25 mouse cellular contexts compared by ENCODE assay signal in genomic region chr9:103038705-103039104, GRCm38 (mm10).
"Had no signal": no experiment of that assay in that cellular context is flagged by ENCODE, and none has a peak within 500 bp of the region (broad histone marks: within the 10 kb centered on the region; RNA-seq: fewer than 3 reads in every experiment).

No protein-coding gene starts in this region.

- ATAC-seq: hindbrain, postnatal 0 days had no signal

- H3K4me2 ChIP-seq: heart, embryonic 11.5 days; heart, embryonic 13.5 days; heart, embryonic 15.5 days; hindbrain, embryonic 13.5 days; hindbrain, embryonic 15.5 days; limb, embryonic 12.5 days; liver, embryonic 11.5 days; liver, embryonic 13.5 days; liver, embryonic 15.5 days had no signal

- H3K27me3 ChIP-seq: heart, embryonic 15.5 days; hindbrain, embryonic 13.5 days; hindbrain, embryonic 15.5 days; limb, embryonic 12.5 days; liver, embryonic 13.5 days; liver, embryonic 15.5 days had no signal

- H3K9ac ChIP-seq: heart, embryonic 13.5 days; heart, embryonic 15.5 days; hindbrain, embryonic 13.5 days; hindbrain, embryonic 15.5 days; limb, embryonic 12.5 days; liver, embryonic 13.5 days; liver, embryonic 15.5 days had no signal

- H3K4me1 ChIP-seq: heart, embryonic 13.5 days; hindbrain, embryonic 13.5 days; hindbrain, embryonic 15.5 days; limb, embryonic 10.5 days; limb, embryonic 12.5 days; liver, embryonic 13.5 days; liver, embryonic 15.5 days had no signal

- DNase-seq: gastrocnemius, postnatal 14 days; gastrocnemius, postnatal 36 days; heart, adult 11 months; heart, adult 2 months; heart, postnatal 14 days; heart, postnatal 36 days; kidney, adult 18-20 months; kidney, adult 8-10 months; kidney, postnatal 10 days; kidney, postnatal 25 days; kidney, postnatal 4 days; liver; liver, embryonic 13.5 days had no signal

- H3K9me3 ChIP-seq: heart, embryonic 15.5 days; hindbrain, embryonic 13.5 days; hindbrain, embryonic 15.5 days; limb, embryonic 10.5 days; limb, embryonic 12.5 days; liver, embryonic 13.5 days; liver, embryonic 15.5 days had no signal

- H3K27ac ChIP-seq: heart, adult 2 months; heart, embryonic 13.5 days; heart, embryonic 15.5 days; hindbrain, embryonic 13.5 days; hindbrain, embryonic 15.5 days; hindbrain, postnatal 0 days; layer of hippocampus, adult 2 months; left cerebral cortex, adult 2 months; limb, embryonic 10.5 days; limb, embryonic 12.5 days; liver, embryonic 13.5 days; liver, embryonic 15.5 days had no signal

- H3K36me3 ChIP-seq: heart, embryonic 15.5 days; hindbrain, embryonic 13.5 days; hindbrain, embryonic 15.5 days; limb, embryonic 10.5 days; limb, embryonic 12.5 days; liver, embryonic 13.5 days; liver, embryonic 15.5 days had no signal

- H3K4me3 ChIP-seq: heart, adult 2 months; heart, embryonic 13.5 days; heart, embryonic 15.5 days; hindbrain, embryonic 13.5 days; hindbrain, embryonic 15.5 days; layer of hippocampus, adult 2 months; left cerebral cortex, adult 2 months; limb, embryonic 10.5 days; limb, embryonic 12.5 days; liver, embryonic 13.5 days; liver, embryonic 15.5 days had no signal
